Mouse (Mus musculus): ENCODE results near the gene Ifne.

DNA sequence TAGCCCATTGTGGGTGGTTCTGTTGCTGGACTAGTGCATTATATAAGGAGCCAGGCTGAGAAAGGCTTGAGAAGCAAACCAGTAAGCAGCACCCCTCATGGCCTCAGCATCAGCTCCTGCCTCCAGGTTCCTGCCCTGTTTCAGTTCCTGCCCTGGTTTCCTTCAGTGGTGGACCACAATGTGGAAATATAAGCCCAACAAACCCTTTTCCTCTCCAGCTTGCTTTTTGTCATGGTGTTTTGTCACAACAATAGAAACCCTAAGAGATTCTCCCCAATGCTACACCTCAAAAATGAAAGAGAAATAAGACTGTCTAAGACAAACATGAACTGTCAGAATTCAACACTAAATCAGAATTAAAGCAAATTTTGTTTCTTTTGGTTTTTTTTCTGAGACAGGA lies 20.8 kb downstream of the Ifne start:
- TF ChIP-seq CTCF (IDR thresholded peaks at IDR 0.05; ENCODE audit: control insufficient read depth, insufficient read depth, low read length) (no peak), POLR2A (IDR thresholded peaks at IDR 0.05; ENCODE audit: borderline replicate concordance, control insufficient read depth, low read depth, low read length) (no peak)

All from bone marrow, adult 2 months (tissue).